Comparison of ENCODE assay signal across 10 mouse cellular contexts in the genomic region with DNA sequence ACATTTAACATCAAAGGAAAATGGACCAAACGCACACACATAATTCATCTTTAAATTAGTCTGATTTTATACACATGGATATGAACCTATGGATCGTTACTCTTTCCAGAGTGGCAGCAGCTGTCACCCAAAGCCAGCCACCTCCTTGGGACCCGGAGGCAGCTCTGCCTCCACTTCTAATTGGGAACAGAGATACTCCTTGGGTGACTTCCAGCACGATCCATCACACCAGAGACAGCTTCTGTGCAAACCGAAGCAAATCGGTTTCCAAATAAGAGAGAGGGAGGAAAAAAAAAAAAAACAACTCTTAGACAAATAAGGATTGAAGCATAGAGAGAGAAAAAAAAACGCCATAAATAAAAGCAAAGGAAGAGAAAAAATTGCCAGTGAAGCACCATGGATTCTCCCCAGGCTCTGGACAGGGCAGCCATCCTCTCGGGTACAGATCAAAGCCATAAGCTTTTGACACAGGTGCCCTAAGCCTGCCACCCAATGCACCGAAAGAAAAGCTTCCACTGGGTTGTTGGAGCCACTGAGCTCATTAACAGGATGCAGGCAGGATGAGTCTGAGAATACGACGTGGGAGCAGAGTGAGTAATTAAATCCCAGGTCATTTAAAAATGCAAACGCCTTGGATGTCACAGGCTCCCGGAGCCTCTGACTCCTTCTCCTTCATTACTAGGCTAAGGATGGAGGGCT.
DNase-seq lines count a peak whose midpoint lies in the region; ATAC-seq lines count a peak whose summit lies in the region.
"Had no signal": no experiment of that assay in that cellular context is flagged by ENCODE, and none has a peak within 500 bp of the region (broad histone marks: within the 10 kb centered on the region; RNA-seq: fewer than 3 reads in every experiment).

No protein-coding gene starts in this region.

- no peaks in the 10 kb centered on the region for H3K36me3 ChIP-seq in embryonic facial prominence, embryonic 13.5 days
- H3K36me3 ChIP-seq in embryonic facial prominence, embryonic 10.5 days (replicated peaks): no peaks in the 10 kb centered on the region
- H3K36me3 ChIP-seq in midbrain, embryonic 13.5 days: no peaks in the 10 kb centered on the region

- no peak overlapping the region for H3K9ac ChIP-seq in embryonic facial prominence, embryonic 13.5 days
- H3K9ac ChIP-seq in midbrain, embryonic 13.5 days (replicated peaks): no peak overlapping the region
- H3K9ac ChIP-seq: liver, embryonic 12.5 days had no signal

- H3K27ac ChIP-seq in embryonic facial prominence, embryonic 13.5 days: no peak overlapping the region
- no peak overlapping the region for H3K27ac ChIP-seq in embryonic facial prominence, embryonic 10.5 days (replicated peaks)
- H3K27ac ChIP-seq in midbrain, embryonic 13.5 days: peak overlapping the region; percentile 81
- H3K27ac ChIP-seq: liver, embryonic 12.5 days had no signal

- 0 out of 2 replicates have a peak, but pooled peaks cover 9% of the 10 kb centered on the region for H3K27me3 ChIP-seq in embryonic facial prominence, embryonic 13.5 days
- H3K27me3 ChIP-seq in embryonic facial prominence, embryonic 10.5 days (replicated peaks; ENCODE audit: low read depth, poor library complexity, severe bottlenecking): no peaks in the 10 kb centered on the region
- H3K27me3 ChIP-seq in midbrain, embryonic 13.5 days: no peaks in the 10 kb centered on the region
- H3K27me3 ChIP-seq: liver, embryonic 12.5 days had no signal

- ATAC-seq in embryonic facial prominence, embryonic 13.5 days (ENCODE audit: insufficient number of reproducible peaks, insufficient read depth, low FRiP score, low TSS enrichment, low read depth): no peak
- peak; percentile 14; the same call in 1 of the 2 replicates for ATAC-seq in granulocyte monocyte progenitor cell, adult 5-6 weeks (replicated peaks; ENCODE audit: poor library complexity, severe bottlenecking)
- peak; percentile 72 for ATAC-seq in midbrain, embryonic 13.5 days
- ATAC-seq: liver, embryonic 12.5 days had no signal

- H3K4me3 ChIP-seq in embryonic facial prominence, embryonic 13.5 days: no peak overlapping the region
- no peak overlapping the region for H3K4me3 ChIP-seq in embryonic facial prominence, embryonic 10.5 days
- no peak overlapping the region for H3K4me3 ChIP-seq in midbrain, embryonic 13.5 days (replicated peaks)
- H3K4me3 ChIP-seq: liver, embryonic 12.5 days had no signal

- H3K9me3 ChIP-seq in embryonic facial prominence, embryonic 13.5 days: no peaks in the 10 kb centered on the region
- no peaks in the 10 kb centered on the region for H3K9me3 ChIP-seq in embryonic facial prominence, embryonic 10.5 days
- H3K9me3 ChIP-seq in midbrain, embryonic 13.5 days: no peaks in the 10 kb centered on the region
- H3K9me3 ChIP-seq: liver, embryonic 12.5 days had no signal

- no peak for DNase-seq in embryonic facial prominence, embryonic 10.5 days (ENCODE audit: low spot score)
- DNase-seq in adipocyte (ENCODE audit: low spot score): peak; percentile 23
- DNase-seq in right cerebral cortex, postnatal 14 days: no peak
- no peak for DNase-seq in adrenal gland, adult (ENCODE audit: inconsistent age in 2 of 2, low spot score in 1 of 2)
- DNase-seq in spleen, postnatal 36 days (ENCODE audit: low spot score in 2 of 2): no peak
- DNase-seq: heart, postnatal 10 days had no signal

- 14% methylated on average over 13 of the region's 13 CpGs for WGBS in embryonic facial prominence, embryonic 13.5 days
- 36% methylated on average over 13 of the region's 13 CpGs for WGBS in embryonic facial prominence, embryonic 10.5 days
- WGBS in midbrain, embryonic 13.5 days: 17% methylated on average over 13 of the region's 13 CpGs

- H3K4me1 ChIP-seq in embryonic facial prominence, embryonic 13.5 days: peaks cover 16% of the 10 kb centered on the region
- peaks cover 16% of the 10 kb centered on the region for H3K4me1 ChIP-seq in embryonic facial prominence, embryonic 10.5 days
- peaks cover 39% of the 10 kb centered on the region for H3K4me1 ChIP-seq in midbrain, embryonic 13.5 days (replicated peaks)

- peak overlapping the region; percentile 27; the same call in 1 of the 2 replicates for H3K4me2 ChIP-seq in embryonic facial prominence, embryonic 13.5 days
- H3K4me2 ChIP-seq in midbrain, embryonic 13.5 days (replicated peaks): peak overlapping the region; percentile 12; the same call in 1 of the 2 replicates
- H3K4me2 ChIP-seq: liver, embryonic 12.5 days had no signal
